Mouse (Mus musculus) gastrocnemius, postnatal 10 days (tissue): ENCODE results near the gene Tspear. TPM values are rescaled to one million over a fixed set of nuclear protein-coding genes. Genes with fewer than 3 reads are reported as not detected.
"Not testable (repeated sequence)": the region's sequence is repeated elsewhere in the genome, so short reads cannot be mapped to it uniquely, and the experiment has no call there.

Source experiments
- DNase-seq: peaks from one replicate; pipeline ENCODE4 v3.0.0; 2021; ENCODE audit warnings: mixed read lengths
- total RNA-seq, 2 experiments: library from RNA; stranded (reverse); gene quantifications; 2 replicates each; pipeline ENCODE4 v1.2.3; 2021

The Tspear gene
- total RNA-seq, 2 experiments from 2014 or later: not detected

GRCm38 (mm10) chr10:77794976-77795375, 108.6 kb downstream of the Tspear start, which contains the start of gene Gm9639:
TSS of gene Gm9639 (minus strand) at chr10:77795076.
- DNase-seq: no peak

- DNase-seq: no peak
These were observed 111.3 kb downstream of the Tspear start for GRCm38 (mm10) chr10:77797677-77798076.

- not testable (repeated sequence) for DNase-seq
These were observed 112.0 kb downstream of the Tspear start for GRCm38 (mm10) chr10:77798164-77798920.

GRCm38 (mm10) chr10:77798921-77799508, 112.6 kb downstream of the Tspear start, which contains the start of gene Gm19668:
TSS of gene Gm19668 (minus strand) at chr10:77799133.
- no peak for DNase-seq

- DNase-seq: no peak
These were observed 117.7 kb downstream of the Tspear start for GRCm38 (mm10) chr10:77804095-77804494.

- no peak for DNase-seq
These were observed 125.4 kb downstream of the Tspear start, which contains the start of gene Gm9507 for GRCm38 (mm10) chr10:77811743-77812142. TSS of gene Gm9507 (minus strand) at chr10:77811843.

GRCm38 (mm10) chr10:77814382-77814781, 128.0 kb downstream of the Tspear start, which contains the start of gene Gm2696:
TSS of gene Gm2696 (plus strand) at chr10:77814682.
- DNase-seq: no peak

GRCm38 (mm10) chr10:77815514-77815913, 129.1 kb downstream of the Tspear start:
- DNase-seq: no peak

- no peak for DNase-seq
These were observed 132.2 kb downstream of the Tspear start for GRCm38 (mm10) chr10:77818523-77818922.

- no peak for DNase-seq
These were observed 132.8 kb downstream of the Tspear start for GRCm38 (mm10) chr10:77819203-77819602.

- no peak for DNase-seq
These were observed 140.6 kb downstream of the Tspear start, which contains the start of gene Krtap10-4 for GRCm38 (mm10) chr10:77826951-77827350. TSS of gene Krtap10-4 (minus strand) at chr10:77827095.

GRCm38 (mm10) chr10:77835647-77836046, 149.3 kb downstream of the Tspear start, which contains the start of gene Krtap10-10:
TSS of gene Krtap10-10 (plus strand) at chr10:77835947.
- DNase-seq: no peak

GRCm38 (mm10) chr10:77839006-77839405, 152.6 kb downstream of the Tspear start:
- no peak for DNase-seq

- no peak for DNase-seq
These were observed 160.1 kb downstream of the Tspear start, which contains the start of gene Gm36176 for GRCm38 (mm10) chr10:77846503-77846902. TSS of gene Gm36176 (plus strand) at chr10:77846803.

- no peak for DNase-seq
These were observed 160.6 kb downstream of the Tspear start for GRCm38 (mm10) chr10:77846961-77847360.

GRCm38 (mm10) chr10:77847538-77847937, 161.2 kb downstream of the Tspear start:
- DNase-seq: no peak

GRCm38 (mm10) chr10:77852559-77852958, 166.2 kb downstream of the Tspear start, which contains the start of gene Gm10318:
TSS of gene Gm10318 (plus strand) at chr10:77852859.
- DNase-seq: no peak

- no peak for DNase-seq
These were observed 175.3 kb downstream of the Tspear start, which contains the start of gene Gm3285 for GRCm38 (mm10) chr10:77861675-77862074. TSS of gene Gm3285 (plus strand) at chr10:77861975.

- DNase-seq: no peak
These were observed 177.8 kb downstream of the Tspear start for GRCm38 (mm10) chr10:77864067-77864761.

GRCm38 (mm10) chr10:77864762-77865143, 178.4 kb downstream of the Tspear start:
- DNase-seq: no peak

- DNase-seq: no peak
These were observed 181.2 kb downstream of the Tspear start for GRCm38 (mm10) chr10:77867546-77867945.

- no peak for DNase-seq
These were observed 183.3 kb downstream of the Tspear start for GRCm38 (mm10) chr10:77869651-77870050.
